Mouse (Mus musculus) CH12.LX (cell line): ENCODE measurements around the gene Fam169b.

Experiments
- CTCF ChIP-seq, 2 experiments: IDR thresholded peaks in 1 of 2; conservative IDR thresholded peaks in 1 of 2; 2 replicates each; pipeline ENCODE4 v1.5.1; 2011 to 2012; ENCODE audit warnings: low read depth in 2 of 2, low read length in 2 of 2, improper control_type of control experiment in 1 of 2, inconsistent platforms in 1 of 2, mild to moderate bottlenecking in 1 of 2, moderate library complexity in 1 of 2
- EP300 ChIP-seq: IDR thresholded peaks from 2 replicates; pipeline ENCODE4 v1.6.1; 2011; ENCODE audit warnings: low read length, improper control_type of control experiment
- MAX ChIP-seq: IDR thresholded peaks from 2 replicates; pipeline ENCODE4 v1.6.1; 2011; ENCODE audit warnings: low read length, improper control_type of control experiment
- UBTF ChIP-seq: IDR thresholded peaks from 2 replicates; pipeline ENCODE4 v1.6.1; 2012; ENCODE audit warnings: low read depth, mild to moderate bottlenecking, inconsistent platforms, low read length, improper control_type of control experiment, moderate library complexity

GRCm38 (mm10) chr7:68233619-68234223, 39.9 kb upstream of the Fam169b start:
- TF ChIP-seq EP300 (no peak), MAX (no peak), UBTF (no peak), CTCF (conservative IDR thresholded peaks at IDR 0.05 in 1 of 2, IDR thresholded peaks at IDR 0.05 in 1 of 2; ENCODE audit: low read depth in 2 of 2, low read length in 2 of 2) (no peak)
